Mouse (Mus musculus) MEL (cell line): ENCODE results near the gene C3. TPM values are rescaled to one million over a fixed set of nuclear protein-coding genes. Genes with fewer than 3 reads are reported as not detected.

ENCODE experiments used
- EP300 ChIP-seq, 2 experiments: IDR thresholded peaks; 2 replicates each; pipeline ENCODE4 v1.6.1; 2011; ENCODE audit warnings: improper control_type of control experiment in 2 of 2, low read length in 2 of 2, low read depth in 1 of 2, mild to moderate bottlenecking in 1 of 2
- GABPA ChIP-seq: IDR thresholded peaks from 2 replicates; pipeline ENCODE4 v1.6.1; 2012; ENCODE audit warnings: low read depth, mild to moderate bottlenecking, inconsistent platforms, low read length, improper control_type of control experiment, moderate library complexity
- JUND ChIP-seq: IDR thresholded peaks from 2 replicates; pipeline ENCODE4 v1.6.1; 2011; ENCODE audit warnings: low read depth, mild to moderate bottlenecking, improper control_type of control experiment, low read length
- KAT2A ChIP-seq: conservative IDR thresholded peaks from 2 replicates; pipeline ENCODE4 v1.6.1; 2012; ENCODE audit warnings: low read depth, low read length, improper control_type of control experiment, inconsistent platforms
- MXI1 ChIP-seq: IDR thresholded peaks from 2 replicates; pipeline ENCODE4 v1.6.1; 2011; ENCODE audit warnings: mild to moderate bottlenecking, low read depth, low read length, improper control_type of control experiment
- NELFE ChIP-seq: IDR thresholded peaks from 2 replicates; pipeline ENCODE4 v1.6.1; 2011; ENCODE audit warnings: low read depth, low read length, improper control_type of control experiment
- POLR2A ChIP-seq, 2 experiments: IDR thresholded peaks; 2 replicates each; pipeline ENCODE4 v1.6.1; 2011 to 2012; ENCODE audit warnings: low read length in 2 of 2, mild to moderate bottlenecking in 2 of 2, control low read depth in 1 of 2, improper control_type of control experiment in 1 of 2, low read depth in 1 of 2, moderate library complexity in 1 of 2; ENCODE audit not compliant: control insufficient read depth in 1 of 2, insufficient read depth in 1 of 2, poor library complexity in 1 of 2
- POLR2AphosphoS5 ChIP-seq: IDR thresholded peaks from 2 replicates; pipeline ENCODE4 v1.6.1; 2012; ENCODE audit warnings: low read depth, borderline replicate concordance, mild to moderate bottlenecking, inconsistent platforms, low read length, moderate library complexity, mixed read lengths
- RAD21 ChIP-seq: IDR thresholded peaks from 2 replicates; pipeline ENCODE4 v1.6.1; 2011; ENCODE audit warnings: mild to moderate bottlenecking, low read depth, low read length, improper control_type of control experiment
- RCOR1 ChIP-seq: IDR thresholded peaks from 2 replicates; pipeline ENCODE4 v1.6.1; 2012; ENCODE audit warnings: low read depth, mild to moderate bottlenecking, inconsistent platforms, low read length, improper control_type of control experiment
- SMC3 ChIP-seq: IDR thresholded peaks from 2 replicates; pipeline ENCODE4 v1.6.1; 2011; ENCODE audit warnings: low read depth, low read length, improper control_type of control experiment
- TAL1 ChIP-seq: IDR thresholded peaks from 2 replicates; pipeline ENCODE4 v1.6.1; 2012; ENCODE audit warnings: mild to moderate bottlenecking, inconsistent platforms, low read length, moderate library complexity, mixed read lengths
- ZKSCAN1 ChIP-seq: IDR thresholded peaks from 2 replicates; pipeline ENCODE4 v1.6.1; 2012; ENCODE audit warnings: low read depth, mild to moderate bottlenecking, inconsistent platforms, low read length, improper control_type of control experiment, moderate library complexity
- ZMIZ1 ChIP-seq: IDR thresholded peaks from 2 replicates; pipeline ENCODE4 v1.6.1; 2012; ENCODE audit warnings: low read depth, mild to moderate bottlenecking, inconsistent platforms, low read length, improper control_type of control experiment, moderate library complexity
- polyA plus RNA-seq, 2 experiments: library from polyadenylated mRNA; stranded (reverse) in 1 of 2; unstranded in 1 of 2; fragments of >175 nt in 1 of 2; fragments of >200 nt in 1 of 2; gene quantifications; 2 replicates each; pipeline versions ENCODE4 v1.2.1 to v1.2.4; 2012; ENCODE audit warnings: low replicate concordance in 2 of 2, low read depth in 1 of 2; ENCODE audit not compliant: insufficient read length in 2 of 2, insufficient read depth in 1 of 2, missing spikeins in 1 of 2
- total RNA-seq: library from RNA; depleted of rRNA; stranded (reverse); fragments of 300-350 nt; gene quantifications from 2 replicates; pipeline ENCODE4 v1.2.3, GENCODE M21; 2012; rRNA removed

Gene C3
- total and polyA plus RNA-seq, 3 experiments = 0.35 to 3.2 TPM; not detected in 1

GRCm38 (mm10) chr17:57166800-57167791 lies 60.8 kb downstream of the C3 start (continued):
- TF ChIP-seq EP300 (IDR thresholded peaks at IDR 0.05; ENCODE audit: low read depth in 1 of 2, low read length in 2 of 2) (no peak), ZKSCAN1 (no peak), POLR2AphosphoS5 (no peak), POLR2A (IDR thresholded peaks at IDR 0.05; ENCODE audit: control insufficient read depth in 1 of 2, insufficient read depth in 1 of 2, low read depth in 1 of 2, low read length in 2 of 2, poor library complexity in 1 of 2) (no peak), GABPA (no peak), SMC3 (peak; percentile 99), NELFE (no peak), RAD21 (peak; percentile 92), RCOR1 (no peak), TAL1 (no peak), KAT2A (no peak), JUND (no peak), ZMIZ1 (no peak), MXI1 (no peak)
- TF ChIP-seq, all 39 proteins: peak for 6

Other genes with a start within 250 kb of the C3 start
- gene Acer1, start 246.0 kb downstream of the C3 start, total RNA-seq = not detected in 2 replicates
- under 1 TPM in 1 of 2 experiments, not detected in 1; 0.03 TPM for gene Acer1, start 246.0 kb downstream of the C3 start, polyA plus RNA-seq
- gene Clpp, start 237.8 kb downstream of the C3 start, total RNA-seq = 177 TPM in 2 replicates
- 100 to 1,000 TPM in 1 of 2 experiments, not detected in 1; 178 TPM for gene Clpp, start 237.8 kb downstream of the C3 start, polyA plus RNA-seq
- gene Alkbh7, start 230.8 kb downstream of the C3 start, total RNA-seq = 22.5 and 26.4 TPM in 2 replicates
- 10 to 100 TPM in 1 of 2 experiments, not detected in 1; 18.9 TPM for gene Alkbh7, start 230.8 kb downstream of the C3 start, polyA plus RNA-seq
- gene Pspn, start 228.1 kb downstream of the C3 start, total RNA-seq = not detected in 2 replicates
- gene Pspn, start 228.1 kb downstream of the C3 start, polyA plus RNA-seq = 1 to 10 TPM in 1 of 2 experiments, not detected in 1; 1.0 TPM
- gene Gtf2f1, start 216.8 kb downstream of the C3 start, total RNA-seq = 116 and 145 TPM in 2 replicates
- 100 to 1,000 TPM in 1 of 2 experiments, not detected in 1; 171 TPM for gene Gtf2f1, start 216.8 kb downstream of the C3 start, polyA plus RNA-seq
- gene Gm17949, start 216.7 kb downstream of the C3 start, total RNA-seq = 0.08 TPM in 1 of 2 replicates, not detected in the other
- under 1 TPM in 1 of 2 experiments, not detected in 1; 0.13 TPM for gene Gm17949, start 216.7 kb downstream of the C3 start, polyA plus RNA-seq
- gene Khsrp, start 196.6 kb downstream of the C3 start, total RNA-seq = 89.3 and 104 TPM in 2 replicates
- gene Khsrp, start 196.6 kb downstream of the C3 start, polyA plus RNA-seq = 100 to 1,000 TPM; 125 to 157 TPM
- 0.08 and 0.13 TPM in 2 replicates for gene Slc25a41, start 186.5 kb downstream of the C3 start, total RNA-seq
- under 1 TPM in 1 of 2 experiments, not detected in 1; 0.15 TPM for gene Slc25a41, start 186.5 kb downstream of the C3 start, polyA plus RNA-seq
- not detected in 2 replicates for gene Crb3, start 169.0 kb downstream of the C3 start, total RNA-seq
- under 1 TPM in 1 of 2 experiments, not detected in 1; 0.19 TPM for gene Crb3, start 169.0 kb downstream of the C3 start, polyA plus RNA-seq
- gene Slc25a23, start 168.3 kb downstream of the C3 start, total RNA-seq = 4.9 and 5.9 TPM in 2 replicates
- gene Slc25a23, start 168.3 kb downstream of the C3 start, polyA plus RNA-seq = 10 to 100 TPM in 1 of 2 experiments, not detected in 1; 60.8 TPM
- gene Dennd1c, start 149.6 kb downstream of the C3 start, total RNA-seq = 3.2 and 3.8 TPM in 2 replicates
- gene Dennd1c, start 149.6 kb downstream of the C3 start, polyA plus RNA-seq = 10 to 100 TPM in 1 of 2 experiments, not detected in 1; 20.7 TPM
- gene Tubb4a, start 140.4 kb downstream of the C3 start, total RNA-seq = 0.35 and 0.62 TPM in 2 replicates
- 1 to 10 TPM in 1 of 2 experiments, not detected in 1; 6.4 TPM for gene Tubb4a, start 140.4 kb downstream of the C3 start, polyA plus RNA-seq
- gene Tnfsf9, start 122.8 kb downstream of the C3 start, total RNA-seq = 2.0 and 2.5 TPM in 2 replicates
- 1 to 10 TPM in 1 of 2 experiments, not detected in 1; 3.4 TPM for gene Tnfsf9, start 122.8 kb downstream of the C3 start, polyA plus RNA-seq
- not detected in 2 replicates for gene Cd70, start 78.4 kb downstream of the C3 start, total RNA-seq
- not detected for gene Cd70, start 78.4 kb downstream of the C3 start, polyA plus RNA-seq
- gene Tnfsf14, start 34.0 kb downstream of the C3 start, total RNA-seq = not detected in 2 replicates
- gene Tnfsf14, start 34.0 kb downstream of the C3 start, polyA plus RNA-seq = not detected
- 21.8 and 22.1 TPM in 2 replicates for gene Gpr108, start 20.3 kb upstream of the C3 start, total RNA-seq
- 10 to 100 TPM in 1 of 2 experiments, not detected in 1; 35.9 TPM for gene Gpr108, start 20.3 kb upstream of the C3 start, polyA plus RNA-seq
- 8.9 and 10.9 TPM in 2 replicates for gene Trip10, start 21.3 kb upstream of the C3 start, total RNA-seq
- 10 to 100 TPM in 1 of 2 experiments, not detected in 1; 20.8 TPM for gene Trip10, start 21.3 kb upstream of the C3 start, polyA plus RNA-seq
- gene Vav1, start 51.0 kb upstream of the C3 start, total RNA-seq = 81.8 and 86.7 TPM in 2 replicates
- gene Vav1, start 51.0 kb upstream of the C3 start, polyA plus RNA-seq = 10 to 100 TPM in 1 of 2 experiments, not detected in 1; 99.6 TPM
- not detected in 2 replicates for gene Adgre1, start 130.6 kb upstream of the C3 start, total RNA-seq
- not detected for gene Adgre1, start 130.6 kb upstream of the C3 start, polyA plus RNA-seq